Mouse (Mus musculus) neural tube, embryonic 14.5 days (tissue): ENCODE data around the gene Acbd6. TPM values are rescaled to one million over a fixed set of nuclear protein-coding genes. Genes with fewer than 3 reads are reported as not detected.

Experiments used
- ATAC-seq: fragments of 200-750 bp; cut with Nextera tagmentation; 2 replicates; pipeline ENCODE4 v1.8.0; 2017; ENCODE audit warnings: low read depth, mild to moderate bottlenecking, moderate TSS enrichment, moderate library complexity
- H3K27ac ChIP-seq: fragments of 300-500 bp; sonication (generic); 2 replicates; pipeline ENCODE4 v1.5.1; 2014; ENCODE audit warnings: low read depth, mild to moderate bottlenecking, control low read depth, low read length, moderate library complexity, mixed read lengths
- H3K27me3 ChIP-seq: fragments of 300-500 bp; sonication (generic); 2 replicates; pipeline ENCODE4 v1.6.1; 2014; ENCODE audit warnings: low read length; ENCODE audit not compliant: control insufficient read depth, insufficient read depth
- H3K36me3 ChIP-seq: fragments of 300-500 bp; sonication (generic); 2 replicates; pipeline ENCODE4 v1.6.1; 2014; ENCODE audit warnings: low read length, mixed read lengths; ENCODE audit not compliant: control insufficient read depth, insufficient read depth
- H3K4me1 ChIP-seq: fragments of 300-500 bp; sonication (generic); 2 replicates; pipeline ENCODE4 v1.6.1; 2014; ENCODE audit warnings: low read length; ENCODE audit not compliant: control insufficient read depth, insufficient read depth
- H3K4me2 ChIP-seq: fragments of 300-500 bp; sonication (generic); 2 replicates; pipeline ENCODE4 v1.6.1; 2014; ENCODE audit warnings: mild to moderate bottlenecking, low read depth, low read length, control low read depth
- H3K4me3 ChIP-seq: fragments of 300-500 bp; sonication (generic); 2 replicates; pipeline ENCODE4 v1.5.1; 2014; ENCODE audit warnings: low read depth, low read length, control low read depth, mixed read lengths
- H3K9ac ChIP-seq: fragments of 300-500 bp; sonication (generic); replicated peaks from 2 replicates; pipeline ENCODE4 v1.6.1; 2014; ENCODE audit warnings: low read depth, mild to moderate bottlenecking, control low read depth, low read length, mixed read lengths
- H3K9me3 ChIP-seq: fragments of 300-500 bp; sonication (generic); 2 replicates; pipeline ENCODE4 v1.6.1; 2016; ENCODE audit warnings: low read length; ENCODE audit not compliant: control insufficient read depth
- WGBS: fragments of 180-500 bp; shearing (Covaris S2); extraction: QIAGEN DNeasy Blood & Tissue Kit; methylation state at CpG from one replicate; pipeline ENCODE4 v1.1.7; 2014; 5-methylcytosine and 5-hydroxymethylcytosine counted together
- polyA plus RNA-seq: library from polyadenylated mRNA; unstranded; fragments of >200 nt; fragmentation: Nextera tagmentation; extraction: Ambion mirVana; gene quantifications from 2 replicates; pipeline ENCODE4 v1.2.1, GENCODE M21; 2014

Acbd6 gene
- polyA plus RNA-seq, 1 experiment from 2014 or later = 108 TPM

DNA sequence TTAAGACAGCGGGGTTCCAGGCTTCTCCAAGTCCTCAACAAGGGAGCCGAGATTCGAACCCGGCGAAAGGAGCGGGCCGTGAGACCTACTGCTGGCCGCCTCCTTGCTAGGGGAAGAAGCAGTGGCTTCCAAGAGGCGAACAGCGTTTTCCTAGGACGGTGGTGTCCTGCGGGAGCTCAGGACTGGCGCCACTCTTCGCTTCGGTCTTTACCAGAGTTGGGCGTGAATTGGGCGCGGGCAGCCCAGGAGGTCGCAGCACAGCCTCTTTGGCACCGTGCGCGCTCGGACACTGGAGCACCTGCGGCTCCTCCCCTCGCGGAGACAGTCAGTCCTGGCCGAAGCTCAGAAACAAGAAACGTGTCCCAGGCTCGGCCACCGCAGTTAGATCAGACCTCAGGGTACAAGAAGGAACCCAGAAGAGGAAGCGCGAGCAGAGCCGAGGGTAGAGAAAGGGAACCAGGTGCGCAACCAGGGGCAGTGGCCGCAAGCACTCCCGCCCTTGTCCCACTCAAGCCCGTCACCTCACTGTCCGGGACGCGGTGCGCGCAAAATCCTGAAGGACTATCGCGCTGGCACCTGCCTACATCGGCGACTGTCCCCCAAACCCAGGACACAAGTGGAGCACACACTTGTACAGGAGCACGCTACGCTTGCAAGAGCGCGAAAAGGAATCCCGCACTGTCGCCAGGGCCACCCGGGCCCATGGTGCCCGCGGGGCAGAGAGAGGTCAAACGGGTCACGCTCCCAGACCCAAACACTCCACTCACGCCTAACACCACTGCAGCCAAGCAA, 179.3 kb downstream of the Acbd6 start:
- no peak for ATAC-seq
- no peak overlapping the region for H3K4me2 ChIP-seq
- WGBS = under 1% methylated on average over 58 of the region's 58 CpGs

DNA sequence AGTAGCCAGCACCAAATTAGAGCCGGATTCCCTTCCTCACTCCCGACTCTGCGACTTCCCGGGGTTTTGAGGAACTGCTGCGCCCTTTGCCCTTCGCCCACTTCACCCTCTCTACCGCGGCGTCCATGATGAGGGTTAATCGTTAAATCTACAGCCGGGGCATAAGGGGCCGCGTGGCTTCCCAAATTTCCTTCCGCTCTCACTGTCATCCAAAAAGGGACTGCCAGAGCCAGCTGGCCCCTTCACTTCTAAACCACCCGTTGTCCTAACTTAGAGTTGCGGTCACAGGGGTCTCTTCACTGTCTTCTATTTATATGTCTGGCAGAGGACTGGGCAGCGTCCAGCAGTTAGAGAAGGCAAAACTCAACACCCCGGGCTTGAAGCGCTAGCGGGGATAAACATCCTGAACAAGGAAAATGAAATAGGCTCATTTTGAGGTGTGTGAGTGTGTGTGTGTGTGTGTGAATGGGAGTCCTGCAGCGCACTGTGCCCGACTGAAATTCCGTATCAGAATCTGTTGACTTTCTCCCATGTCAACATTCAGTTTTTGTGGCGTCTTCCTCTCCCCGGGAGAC, 180.0 kb downstream of the Acbd6 start:
- H3K27ac ChIP-seq = no peak overlapping the region
- peaks cover 13% of the 10 kb centered on the region for H3K4me1 ChIP-seq
- no peak overlapping the region for H3K4me2 ChIP-seq
- no peak overlapping the region for H3K4me3 ChIP-seq
- under 1% methylated on average over 25 of the region's 25 CpGs for WGBS
- H3K9me3 ChIP-seq = no peaks in the 10 kb centered on the region
- peaks cover 60% of the 10 kb centered on the region for H3K27me3 ChIP-seq
- no peaks in the 10 kb centered on the region for H3K36me3 ChIP-seq
- ATAC-seq = no peak
- H3K9ac ChIP-seq = no peak overlapping the region

More for the DNA sequence above, 179.3 kb downstream of the Acbd6 start:
- no peak overlapping the region for H3K4me3 ChIP-seq
- H3K9ac ChIP-seq = no peak overlapping the region
- H3K27me3 ChIP-seq = peaks cover 62% of the 10 kb centered on the region
- peaks cover 7% of the 10 kb centered on the region for H3K4me1 ChIP-seq
- H3K36me3 ChIP-seq = no peaks in the 10 kb centered on the region
- H3K9me3 ChIP-seq = no peaks in the 10 kb centered on the region
- no peak overlapping the region for H3K27ac ChIP-seq

Other genes starting within 250 kb of the Acbd6 start
- 49.8 and 68.7 TPM in 2 replicates for gene Xpr1, start 140.7 kb upstream of the Acbd6 start, polyA plus RNA-seq
- 4.7 and 5.8 TPM in 2 replicates for gene Lhx4, start 193.6 kb downstream of the Acbd6 start, polyA plus RNA-seq